Mouse (Mus musculus) heart, adult 9 months (tissue): Measurements from ENCODE around the gene Nlk.
"Not testable (repeated sequence)": the region's sequence is repeated elsewhere in the genome, so short reads cannot be mapped to it uniquely, and the experiment has no call there.

Experiments
- DNase-seq, 2 experiments: peaks; one replicate each; pipeline ENCODE4 v3.0.0; 2022; ENCODE audit warnings: low spot score in 2 of 2

Nlk gene

DNA sequence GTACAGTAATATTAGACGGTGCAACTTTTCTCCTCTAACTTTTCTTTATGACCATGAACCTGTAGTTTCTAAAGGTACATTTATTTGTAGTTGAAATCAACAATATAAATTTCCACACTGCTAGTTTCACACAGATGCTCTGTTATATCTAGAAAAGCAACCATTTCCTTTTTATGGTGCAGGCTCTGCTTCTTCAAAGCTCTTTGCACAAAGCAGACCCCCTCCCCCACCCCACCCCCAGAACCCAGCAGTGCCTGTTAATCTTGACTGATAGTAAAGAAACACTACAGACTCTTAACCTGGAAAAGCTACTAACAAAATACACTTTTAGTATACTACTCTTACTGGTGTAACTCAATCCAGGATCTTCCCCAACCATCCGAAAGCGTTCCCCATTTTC is 6.6 kb downstream of the Nlk start:
- no peak for DNase-seq

DNA sequence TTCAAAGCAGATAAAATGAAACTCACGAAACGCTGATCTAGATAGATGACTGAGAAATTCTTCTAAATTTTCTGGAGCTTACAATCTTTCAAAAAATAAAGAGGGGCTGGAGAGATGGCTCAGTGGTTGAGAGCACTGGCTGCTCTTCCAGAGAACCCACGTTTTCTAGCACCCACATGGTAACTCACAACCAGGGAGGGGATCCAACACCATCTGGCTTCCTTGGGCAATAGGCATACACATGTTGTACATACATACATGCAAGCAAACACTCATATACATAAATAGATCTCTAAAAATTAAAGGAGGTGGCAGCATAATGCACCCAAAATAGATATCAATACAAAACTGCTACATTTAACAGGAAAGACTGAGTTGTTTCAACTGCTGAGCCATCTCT is 16.1 kb downstream of the Nlk start:
- no peak for DNase-seq

DNA sequence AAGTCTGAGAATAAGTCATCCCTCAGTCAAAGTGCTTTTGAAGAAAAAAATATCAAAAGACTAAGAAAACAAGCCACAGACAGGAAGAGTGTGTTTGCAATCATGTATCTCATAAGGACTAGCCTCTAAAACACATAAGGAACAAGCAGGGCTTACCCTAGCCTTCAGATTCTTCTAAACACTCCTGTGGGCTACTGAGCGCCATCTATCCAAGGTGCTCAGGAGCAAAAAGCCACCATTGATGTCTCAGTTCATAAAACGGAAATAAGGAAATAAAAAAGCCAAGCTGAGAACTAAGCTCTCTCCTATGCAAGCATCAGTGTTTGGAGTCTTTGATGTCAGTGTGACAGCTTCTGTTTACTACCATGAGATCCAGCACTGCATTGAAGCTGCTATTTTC is 18.4 kb downstream of the Nlk start:
- DNase-seq: no peak

DNA sequence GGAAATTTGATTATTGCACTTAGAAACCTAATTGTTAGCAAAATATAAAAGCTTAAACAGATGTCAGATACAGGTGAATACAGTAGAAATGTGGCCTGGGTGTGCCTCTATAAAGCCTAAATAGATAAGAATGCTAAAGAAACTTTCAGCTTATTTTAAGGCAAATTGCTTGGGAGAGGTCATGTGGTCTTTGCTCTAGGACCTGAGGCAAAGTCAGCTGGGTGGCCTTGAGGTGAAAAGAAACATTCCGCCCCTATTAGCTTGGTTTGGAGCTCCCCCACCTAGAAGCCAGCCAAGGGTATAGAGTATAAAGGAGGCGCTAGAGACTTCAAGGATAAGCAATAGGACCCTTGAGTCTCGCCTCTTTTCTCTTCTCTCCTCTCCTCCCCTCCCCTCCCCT is 28.5 kb downstream of the Nlk start:
- no peak for DNase-seq

DNA sequence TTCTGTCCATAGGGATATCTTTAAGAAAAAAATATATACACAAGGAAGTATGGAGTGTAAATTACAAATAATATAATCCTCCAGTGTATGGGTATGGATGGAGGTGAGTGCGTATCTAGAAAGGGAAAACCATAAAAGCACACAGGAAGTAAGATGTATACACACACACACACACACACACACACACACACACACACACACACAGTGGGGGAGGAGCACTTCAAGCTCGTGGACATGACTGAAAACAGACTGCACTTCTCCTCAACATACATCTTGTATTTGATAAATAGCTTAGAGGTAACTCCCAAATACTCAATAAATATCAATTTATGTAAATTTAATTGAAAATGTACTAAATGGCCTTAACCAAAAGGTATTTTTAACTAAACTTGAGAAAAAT is 32.3 kb downstream of the Nlk start:
- no peak for DNase-seq

DNA sequence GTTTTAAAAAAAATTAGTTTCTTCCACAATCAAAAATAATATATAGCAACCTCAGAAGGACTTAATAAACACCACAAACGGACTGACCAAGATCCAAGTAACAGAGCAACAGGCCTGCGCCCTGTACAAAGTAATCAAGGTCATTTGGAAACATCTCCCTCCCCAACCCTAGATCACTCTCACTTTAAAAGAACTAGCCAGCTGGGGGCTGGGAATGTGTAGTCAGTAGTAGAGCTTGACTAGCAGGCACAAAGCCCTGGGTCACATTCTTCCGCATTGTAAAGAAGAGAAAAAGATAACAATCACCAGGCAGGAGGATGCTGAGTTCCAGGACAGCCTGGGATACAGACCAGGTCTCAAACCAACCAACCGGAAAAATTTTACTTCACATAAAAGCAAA is 33.3 kb downstream of the Nlk start:
- DNase-seq: no peak

DNA sequence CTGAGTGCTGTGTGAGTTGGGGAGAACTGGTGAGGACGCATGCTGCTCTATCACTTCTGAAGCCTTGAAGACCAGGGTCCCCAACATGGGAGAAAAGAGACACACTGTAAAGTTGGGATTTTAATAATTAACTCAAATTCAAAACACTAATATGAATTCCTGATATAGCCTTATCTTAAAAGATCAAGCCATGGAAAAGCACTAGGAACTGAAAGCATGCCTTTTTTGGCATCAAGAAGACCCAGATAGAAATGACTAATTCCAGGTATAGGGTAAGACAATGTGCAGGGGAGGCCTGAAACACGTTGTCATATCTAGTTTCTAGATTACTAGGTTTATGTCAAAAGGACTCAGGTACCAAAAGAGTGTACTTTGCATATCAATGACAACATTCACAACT is 48.0 kb downstream of the Nlk start:
- no peak for DNase-seq

DNA sequence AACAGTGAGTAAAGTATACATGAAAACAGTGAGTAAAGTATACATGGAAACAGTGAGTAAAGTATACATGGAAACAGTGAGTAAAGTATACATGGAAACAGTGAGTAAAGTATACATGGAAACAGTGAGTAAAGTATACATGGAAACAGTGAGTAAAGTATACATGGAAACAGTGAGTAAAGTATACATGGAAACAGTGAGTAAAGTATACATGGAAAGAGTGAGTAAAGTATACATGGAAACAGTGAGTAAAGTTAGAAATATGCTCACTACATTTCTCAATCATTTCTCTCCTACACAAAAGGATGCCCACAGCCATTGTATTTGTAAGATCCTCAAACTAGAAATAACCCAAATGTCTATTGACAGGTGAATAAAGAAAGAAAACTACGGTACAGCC is 48.8 kb downstream of the Nlk start:
- DNase-seq: not testable (repeated sequence)

DNA sequence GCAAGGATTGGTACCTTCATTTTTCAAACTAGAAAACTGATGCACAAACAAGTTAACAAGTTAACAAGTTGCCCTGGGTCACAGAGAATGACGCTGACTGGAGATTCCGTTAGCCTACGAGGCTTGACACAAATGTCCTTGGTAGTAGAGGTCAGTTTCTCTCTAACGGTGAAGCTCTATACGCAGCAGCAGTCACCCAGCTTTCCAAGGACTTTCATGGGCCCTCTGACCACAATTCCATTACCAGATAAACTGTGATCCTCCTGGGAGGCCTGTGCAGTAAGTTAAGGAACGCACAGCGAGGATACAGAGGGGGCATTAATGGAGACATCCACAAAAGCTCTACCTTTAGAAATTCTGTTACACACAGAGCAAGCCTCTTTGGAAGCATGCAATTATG is 53.4 kb downstream of the Nlk start:
- DNase-seq: no peak

DNA sequence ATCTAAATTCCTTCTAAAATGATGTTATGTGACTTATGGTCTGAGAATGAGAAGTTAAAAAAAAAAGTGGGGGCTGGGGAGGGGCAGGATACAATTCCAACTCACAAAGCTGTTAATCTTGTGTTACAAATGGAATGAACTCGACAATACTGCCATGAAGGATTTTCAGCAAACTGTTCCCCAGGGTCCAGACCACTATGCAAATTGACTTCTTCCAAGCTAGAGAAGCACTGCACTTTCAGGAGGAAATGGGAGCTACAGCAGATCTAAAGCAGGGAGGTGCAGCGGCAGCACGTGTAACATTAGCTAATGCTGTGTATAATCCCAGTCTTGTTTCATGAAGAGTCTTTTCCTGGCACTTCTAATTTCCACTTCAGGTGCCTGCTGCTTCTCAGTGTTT is 55.0 kb downstream of the Nlk start:
- DNase-seq: no peak

DNA sequence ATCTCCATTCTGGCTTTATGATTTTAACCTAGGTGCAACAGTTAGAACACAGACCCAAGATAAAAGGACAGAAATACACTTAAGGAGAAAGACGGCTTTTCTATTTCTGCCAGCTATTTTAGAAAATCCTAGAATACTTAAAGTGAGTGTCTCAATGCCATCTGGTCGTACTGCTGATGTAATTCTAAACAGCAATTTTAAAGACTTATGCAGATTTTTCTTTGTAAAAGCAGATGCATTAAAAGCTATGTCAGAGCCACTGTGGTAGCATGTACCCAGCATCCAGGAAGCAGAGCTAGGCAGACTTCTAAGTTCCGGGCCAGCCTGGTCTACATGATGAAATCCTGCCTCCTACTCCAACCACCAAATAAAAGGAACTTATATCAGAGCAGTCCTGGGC is 56.1 kb downstream of the Nlk start:
- DNase-seq: no peak

DNA sequence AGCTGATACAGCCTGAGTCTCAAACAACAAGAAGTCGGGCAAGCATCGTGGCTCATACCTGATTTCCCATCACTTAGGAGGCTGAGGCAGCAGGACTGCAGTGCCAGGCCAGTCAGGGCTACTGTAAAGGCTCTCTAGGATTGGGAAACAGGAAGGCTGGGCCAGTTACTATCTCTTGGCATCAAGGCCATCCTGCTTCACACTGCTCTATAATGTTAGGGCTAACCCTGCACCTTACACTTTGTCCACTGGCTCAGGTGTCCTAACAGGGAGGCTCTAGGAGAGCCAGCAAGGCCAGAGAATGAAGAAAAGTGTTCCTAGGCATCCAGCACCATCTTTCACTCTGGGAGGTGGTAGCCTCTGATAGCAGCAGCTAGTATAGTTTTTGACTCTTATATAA is 64.4 kb downstream of the Nlk start:
- DNase-seq: no peak

DNA sequence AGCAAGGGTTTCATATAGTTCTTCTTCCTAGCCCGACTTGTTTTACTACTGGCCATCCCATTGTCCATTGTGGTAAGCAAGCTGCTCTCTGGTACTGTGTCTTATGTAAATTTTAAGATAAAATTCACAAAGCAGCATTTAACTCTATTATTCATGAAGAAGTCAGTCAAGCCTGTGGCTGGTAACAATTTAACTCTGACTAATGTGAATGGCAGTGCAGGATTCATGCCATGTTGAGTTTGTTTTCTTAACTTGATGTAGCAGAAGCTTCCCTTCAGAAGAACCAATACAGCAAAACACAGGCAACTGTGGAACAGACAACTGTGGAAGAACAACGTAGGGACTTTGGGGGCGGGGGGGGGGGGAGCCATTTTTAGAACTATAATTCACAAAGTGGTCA is 68.3 kb downstream of the Nlk start:
- DNase-seq: no peak

DNA sequence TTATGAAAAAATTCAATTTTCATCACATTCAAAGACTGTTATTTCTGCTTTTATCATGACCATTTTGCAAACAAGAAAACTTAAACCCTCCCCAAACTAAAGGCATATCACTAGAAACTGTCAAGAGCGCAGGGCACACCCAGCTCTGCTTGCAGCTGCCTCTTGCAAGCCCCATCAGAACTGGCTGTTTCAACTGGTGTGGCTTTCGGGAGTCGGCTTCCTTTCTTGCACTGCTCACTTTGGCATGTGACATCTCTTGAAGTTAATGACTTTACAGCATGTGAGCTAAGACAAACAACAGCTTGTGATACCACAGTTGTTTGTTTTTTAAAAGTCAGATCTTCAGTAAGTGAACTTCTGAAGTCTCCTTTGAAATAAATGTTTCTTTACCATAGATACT is 72.8 kb downstream of the Nlk start:
- DNase-seq: peak; percentile 44 to 60

DNA sequence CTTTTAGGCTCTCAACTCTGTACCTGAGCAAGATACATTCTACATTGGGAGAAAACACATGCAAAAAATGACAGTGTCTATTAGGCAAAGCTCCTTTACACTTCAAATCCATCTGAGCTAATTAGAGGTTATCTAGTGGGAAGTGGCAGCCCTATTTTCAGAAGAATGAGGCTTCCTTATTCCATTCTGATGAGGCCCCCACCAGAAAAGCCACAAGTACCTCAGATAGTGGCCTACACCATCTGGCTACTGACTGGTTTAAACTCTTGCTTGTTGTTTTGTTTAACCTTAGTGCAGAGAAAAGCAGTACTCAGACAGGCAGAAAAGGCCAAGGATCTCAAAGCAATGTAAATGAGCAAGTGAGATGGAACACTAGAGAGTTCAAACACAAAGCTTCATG is 75.2 kb downstream of the Nlk start:
- no peak for DNase-seq

DNA sequence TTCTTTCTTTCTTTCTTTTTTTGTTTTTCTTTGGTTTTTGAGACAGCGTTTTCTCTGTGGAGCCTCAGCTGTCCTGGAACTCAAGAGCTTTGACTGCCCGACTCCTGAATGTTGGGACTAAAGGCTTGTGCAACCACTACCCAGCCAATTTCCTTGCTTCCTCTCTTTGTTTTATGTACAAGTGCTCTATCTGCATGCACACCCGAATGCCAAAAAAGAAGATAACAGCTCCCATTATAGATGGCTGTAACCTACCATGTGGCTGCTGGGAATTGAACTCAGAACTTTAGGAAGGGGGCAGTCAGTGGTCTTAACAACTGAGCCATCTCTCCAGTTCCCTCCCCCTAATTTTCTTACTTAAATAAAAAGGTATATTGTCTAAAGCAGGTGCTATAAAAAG is 77.0 kb downstream of the Nlk start:
- DNase-seq: no peak

DNA sequence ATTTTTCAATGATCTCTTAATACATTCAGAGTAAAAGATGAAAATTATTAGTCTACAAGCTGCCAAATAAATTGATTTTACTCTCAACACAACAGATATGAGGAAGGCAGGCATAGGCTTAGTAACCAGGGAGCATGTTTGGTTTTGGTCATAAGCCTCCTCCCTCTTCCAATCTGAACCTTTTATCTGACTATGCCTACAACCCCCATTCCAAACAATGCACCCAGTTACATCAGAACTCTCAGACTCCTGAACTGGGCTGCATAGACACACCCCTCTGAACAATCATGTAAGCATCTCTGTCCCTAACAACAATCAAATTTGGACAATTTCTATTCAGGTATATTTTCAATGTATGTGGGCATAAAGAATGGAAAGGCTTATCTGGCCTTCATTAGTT is 85.9 kb downstream of the Nlk start:
- no peak for DNase-seq

DNA sequence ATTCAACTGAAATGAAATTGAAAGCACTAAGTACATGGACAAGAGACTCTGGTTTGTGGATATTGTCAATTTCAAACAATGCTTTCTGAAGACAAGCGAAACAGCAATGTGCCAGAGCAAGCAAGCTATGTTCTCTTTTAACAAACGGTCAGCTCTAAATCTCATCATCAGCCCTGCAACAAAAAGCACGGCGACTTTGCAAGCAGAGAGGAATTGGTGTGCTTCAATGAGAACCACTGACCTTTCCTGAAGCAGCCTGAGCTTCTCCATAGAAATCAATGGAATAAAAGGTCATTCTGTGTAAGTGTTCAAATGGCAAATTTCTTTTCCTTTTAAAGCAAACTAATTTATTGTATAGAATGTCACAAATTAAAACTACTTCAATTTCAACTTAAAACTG is 87.5 kb downstream of the Nlk start:
- no peak for DNase-seq

DNA sequence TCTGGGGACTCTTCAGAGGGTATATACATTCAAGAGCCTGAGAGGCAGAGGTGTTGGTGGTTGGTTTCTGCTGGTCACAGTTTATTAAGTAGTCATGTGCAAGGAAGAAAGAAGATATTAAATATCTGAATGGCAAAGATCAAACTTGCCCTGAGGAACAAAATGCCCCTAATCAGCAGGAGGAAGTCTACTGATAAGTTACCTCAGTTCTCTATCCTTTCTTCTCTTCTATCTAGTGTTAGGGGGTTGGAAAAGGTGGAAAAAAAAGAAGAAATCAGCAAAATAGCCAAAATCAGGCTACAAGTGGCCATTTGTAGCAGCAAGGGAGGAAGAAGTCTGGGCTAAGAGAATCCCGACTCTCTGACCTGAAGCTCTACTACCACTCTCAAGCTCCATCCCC is 92.3 kb downstream of the Nlk start:
- no peak for DNase-seq

DNA sequence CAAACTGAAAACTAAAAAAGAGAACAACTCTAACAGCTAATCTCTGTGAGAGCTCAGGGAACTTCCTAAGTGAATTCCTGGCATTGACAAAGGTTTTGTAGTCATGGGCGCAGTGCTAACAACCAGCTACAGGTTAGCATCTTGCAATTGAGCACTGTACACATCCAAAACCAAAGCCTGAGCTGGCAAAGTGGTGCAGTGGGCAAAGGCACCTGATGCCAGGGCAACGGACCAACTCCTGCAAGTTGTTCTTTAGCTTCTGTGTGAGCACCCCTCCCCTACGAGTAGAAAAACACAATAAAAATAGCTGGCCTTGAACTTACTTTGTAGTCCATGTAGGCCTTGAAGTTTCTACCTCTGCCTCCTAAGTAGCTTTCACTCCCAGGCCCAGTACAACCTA is 94.4 kb downstream of the Nlk start:
- no peak for DNase-seq

DNA sequence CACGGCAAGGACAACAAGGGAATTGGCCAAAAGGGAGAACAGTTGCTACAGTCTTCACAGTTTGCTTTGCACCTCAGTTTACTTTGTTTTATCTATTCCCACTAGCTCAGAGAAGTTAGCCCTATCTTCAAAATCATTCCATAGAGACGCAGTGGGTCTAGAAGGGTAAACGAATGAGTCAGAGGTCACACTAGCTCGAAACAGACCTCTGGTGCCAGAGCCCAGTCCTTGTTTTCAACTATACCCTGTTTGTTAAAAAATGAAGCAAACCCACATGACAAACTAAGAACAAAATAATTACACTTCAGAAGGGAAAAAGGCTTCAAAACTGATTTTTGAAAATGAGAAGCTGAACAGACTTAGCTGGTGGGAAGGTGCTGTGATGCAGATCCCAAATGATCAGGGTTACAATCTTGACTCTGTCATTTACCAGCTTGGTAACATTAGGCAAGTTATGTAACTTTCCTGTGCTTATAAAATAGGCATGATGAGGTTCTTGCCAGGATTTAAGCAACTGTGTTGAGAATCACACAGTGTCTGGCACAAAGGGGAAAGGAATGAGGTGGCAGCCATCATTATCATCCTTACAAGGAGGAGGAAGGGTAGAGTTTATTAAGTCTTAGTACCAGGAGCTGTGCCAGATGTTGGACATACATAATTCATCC is 96.1 kb downstream of the Nlk start:
- DNase-seq: no peak

DNA sequence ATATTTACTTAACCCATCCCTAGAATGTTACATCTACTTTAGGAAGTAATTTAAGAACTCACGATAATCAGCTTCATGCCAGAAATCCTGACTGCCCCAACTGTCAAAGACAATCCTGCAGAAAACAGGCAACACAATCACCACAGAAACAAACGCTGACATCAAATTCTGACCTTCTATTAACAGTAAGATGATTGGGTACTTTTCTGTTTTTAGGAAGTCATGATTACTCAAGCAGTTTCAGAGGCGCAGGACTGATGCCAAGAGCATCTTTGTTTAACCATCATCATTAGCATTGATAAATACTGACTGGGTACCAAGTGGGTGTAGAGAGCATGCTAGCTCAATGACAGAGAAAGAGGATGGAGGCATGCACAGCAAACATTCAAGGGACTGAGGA is 96.7 kb downstream of the Nlk start:
- no peak for DNase-seq

DNA sequence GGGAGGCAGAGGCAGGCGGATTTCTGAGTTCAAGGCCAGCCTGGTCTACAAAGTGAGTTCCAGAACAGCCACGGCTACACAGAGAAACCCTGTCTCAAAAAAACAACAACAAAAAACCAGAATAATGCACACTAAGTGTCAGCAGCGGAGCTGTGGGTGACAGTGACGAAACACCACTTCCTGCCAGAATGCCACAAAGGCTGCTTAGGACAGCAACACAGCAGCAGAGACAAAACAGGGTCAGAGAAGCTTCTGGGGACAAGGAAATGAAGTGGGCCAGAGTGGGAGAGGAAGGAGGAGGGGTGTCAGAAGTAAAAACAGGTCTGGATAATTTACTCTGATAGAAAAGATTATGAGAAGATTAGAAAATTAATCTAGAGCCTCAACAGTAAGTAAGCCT is 97.1 kb downstream of the Nlk start:
- DNase-seq: no peak

DNA sequence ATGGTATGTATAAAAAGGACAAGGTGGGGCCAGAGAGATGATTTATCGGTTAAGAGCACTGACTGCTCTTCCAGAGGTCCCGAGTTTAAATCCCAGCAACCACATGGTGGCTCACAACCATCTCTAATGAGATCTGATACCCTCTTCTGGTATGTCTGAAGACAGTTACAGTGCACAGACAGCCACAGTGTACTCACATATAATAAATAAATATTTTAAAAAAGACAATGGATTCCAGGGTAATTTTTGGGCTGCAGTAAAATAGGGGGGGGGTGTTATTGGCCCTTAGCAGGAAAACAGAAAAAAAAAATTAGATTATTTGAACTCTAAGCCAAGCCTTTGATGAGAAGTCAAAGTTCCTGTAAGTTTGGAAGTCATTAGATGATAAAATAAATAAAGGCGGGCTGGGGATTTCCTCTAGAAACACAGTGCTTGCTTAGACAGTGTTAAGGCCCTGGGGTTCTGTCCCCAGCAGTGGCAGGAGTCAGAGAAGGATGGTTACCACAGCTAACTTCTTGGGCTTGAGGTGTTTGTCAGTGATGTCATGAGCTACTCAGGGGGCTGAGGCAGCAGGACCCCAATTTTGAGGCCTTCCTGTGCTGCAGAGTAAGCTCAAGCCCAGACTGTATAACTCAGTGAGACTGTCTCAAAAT is 98.3 kb downstream of the Nlk start:
- DNase-seq: no peak
